Mouse (Mus musculus): ENCODE measurements around the gene Mrps27.
"Not testable (repeated sequence)": the region's sequence is repeated elsewhere in the genome, so short reads cannot be mapped to it uniquely, and the experiment has no call there.

The Mrps27 gene

GRCm38 (mm10) chr13:99344599-99345575 is at the start of gene Mrps27, which contains the start of gene Ptcd2:
Mrps27 (plus strand) TSS chr13:99344786.
Ptcd2 (minus strand) TSS chr13:99344705.
- peak; percentile 94 to 97 for DNase-seq (ENCODE audit: low spot score in 2 of 2)

- DNase-seq (ENCODE audit: low spot score in 2 of 2) = no peak
These were observed 44.7 kb upstream of the Mrps27 start for GRCm38 (mm10) chr13:99299921-99300320.

- no peak for DNase-seq (ENCODE audit: low spot score in 2 of 2)
These were observed 40.7 kb upstream of the Mrps27 start for GRCm38 (mm10) chr13:99303846-99304245.

- DNase-seq (ENCODE audit: low spot score in 2 of 2) = no peak
These were observed 40.2 kb upstream of the Mrps27 start for GRCm38 (mm10) chr13:99304365-99304764.

GRCm38 (mm10) chr13:99305186-99305585 is 39.4 kb upstream of the Mrps27 start:
- no peak for DNase-seq (ENCODE audit: low spot score in 2 of 2)

GRCm38 (mm10) chr13:99306164-99306563 is 38.4 kb upstream of the Mrps27 start:
- no peak for DNase-seq (ENCODE audit: low spot score in 2 of 2)

- DNase-seq (ENCODE audit: low spot score in 2 of 2) = no peak
These were observed 36.6 kb upstream of the Mrps27 start for GRCm38 (mm10) chr13:99307930-99308359.

GRCm38 (mm10) chr13:99308393-99308792 is 36.2 kb upstream of the Mrps27 start:
- no peak for DNase-seq (ENCODE audit: low spot score in 2 of 2)

GRCm38 (mm10) chr13:99314098-99314497 is 30.5 kb upstream of the Mrps27 start:
- DNase-seq (ENCODE audit: low spot score in 2 of 2) = no peak

- no peak for DNase-seq (ENCODE audit: low spot score in 2 of 2)
These were observed 29.9 kb upstream of the Mrps27 start for GRCm38 (mm10) chr13:99314657-99315181.

GRCm38 (mm10) chr13:99316366-99316765 is 28.2 kb upstream of the Mrps27 start:
- no peak for DNase-seq (ENCODE audit: low spot score in 2 of 2)

GRCm38 (mm10) chr13:99317058-99317457 is 27.5 kb upstream of the Mrps27 start:
- DNase-seq (ENCODE audit: low spot score in 2 of 2) = no peak

- DNase-seq (ENCODE audit: low spot score in 2 of 2) = no peak
These were observed 24.1 kb upstream of the Mrps27 start for GRCm38 (mm10) chr13:99320453-99320852.

GRCm38 (mm10) chr13:99322915-99323314 is 21.7 kb upstream of the Mrps27 start:
- DNase-seq (ENCODE audit: low spot score in 2 of 2) = not testable (repeated sequence)

GRCm38 (mm10) chr13:99323632-99324336 is 20.8 kb upstream of the Mrps27 start:
- no peak for DNase-seq (ENCODE audit: low spot score in 2 of 2)

- DNase-seq (ENCODE audit: low spot score in 2 of 2) = not testable (repeated sequence)
These were observed 20.3 kb upstream of the Mrps27 start for GRCm38 (mm10) chr13:99324337-99324685.

- DNase-seq (ENCODE audit: low spot score in 2 of 2) = no peak
These were observed 13.3 kb upstream of the Mrps27 start for GRCm38 (mm10) chr13:99331255-99331654.

GRCm38 (mm10) chr13:99337510-99337909 is 7.1 kb upstream of the Mrps27 start:
- DNase-seq (ENCODE audit: low spot score in 2 of 2) = no peak

GRCm38 (mm10) chr13:99341504-99341903 is 3.1 kb upstream of the Mrps27 start:
- no peak for DNase-seq (ENCODE audit: low spot score in 2 of 2)

- DNase-seq (ENCODE audit: low spot score in 2 of 2) = no peak
These were observed 549 bp upstream of the Mrps27 start for GRCm38 (mm10) chr13:99343876-99344598.

- DNase-seq (ENCODE audit: low spot score in 2 of 2) = no peak
These were observed 5.4 kb downstream of the Mrps27 start for GRCm38 (mm10) chr13:99350009-99350408.

- no peak for DNase-seq (ENCODE audit: low spot score in 2 of 2)
These were observed 6.6 kb downstream of the Mrps27 start for GRCm38 (mm10) chr13:99351186-99351585.

Data from thymus, postnatal 10 days (tissue).